Mouse (Mus musculus) MEL (cell line): ENCODE results near the gene Polr3gl. TPM values are rescaled to one million over a fixed set of nuclear protein-coding genes. Genes with fewer than 3 reads are reported as not detected.

Experiments
- DNase-seq: peaks from one replicate; pipeline ENCODE4 v3.0.0; 2011; ENCODE audit warnings: low read depth, low spot score
- H3K27ac ChIP-seq: 2 replicates; pipeline ENCODE4 v1.5.1; 2012; ENCODE audit warnings: low read depth, mild to moderate bottlenecking, control low read depth, low read length, moderate library complexity; ENCODE audit not compliant: control insufficient read depth
- H3K27me3 ChIP-seq, 2 experiments: fragments of 150-350 bp in 1 of 2; sonication (generic) in 1 of 2; 2 replicates each; pipeline ENCODE4 v1.6.1; 2012; ENCODE audit warnings: low read length in 2 of 2, mild to moderate bottlenecking in 2 of 2, improper control_type of control experiment in 1 of 2, moderate library complexity in 1 of 2; ENCODE audit not compliant: insufficient read depth in 2 of 2, control insufficient read depth in 1 of 2
- H3K36me3 ChIP-seq, 2 experiments: 2 replicates each; pipeline ENCODE4 v1.6.1; 2012 to 2014; ENCODE audit warnings: low read length in 2 of 2, improper control_type of control experiment in 1 of 2, inconsistent platforms in 1 of 2, mild to moderate bottlenecking in 1 of 2; ENCODE audit not compliant: insufficient read depth in 2 of 2, control insufficient read depth in 1 of 2
- H3K4me1 ChIP-seq, 2 experiments: fragments of 150-350 bp in 1 of 2; sonication (generic) in 1 of 2; 2 replicates each; pipeline ENCODE4 v1.6.1; 2012; ENCODE audit warnings: low read length in 2 of 2, improper control_type of control experiment in 1 of 2, mild to moderate bottlenecking in 1 of 2; ENCODE audit not compliant: insufficient read depth in 2 of 2, control insufficient read depth in 1 of 2
- H3K4me3 ChIP-seq, 2 experiments: fragments of 150-350 bp in 1 of 2; sonication (generic) in 1 of 2; 2 replicates each; pipeline ENCODE4 v1.5.1; 2012; ENCODE audit warnings: low read depth in 2 of 2, low read length in 2 of 2, mild to moderate bottlenecking in 2 of 2, moderate library complexity in 2 of 2, control low read depth in 1 of 2, improper control_type of control experiment in 1 of 2; ENCODE audit not compliant: control insufficient read depth in 1 of 2, insufficient read depth in 1 of 2
- H3K79me2 ChIP-seq: 2 replicates; pipeline ENCODE4 v1.6.1; 2012; ENCODE audit warnings: mild to moderate bottlenecking, low read length, moderate library complexity; ENCODE audit not compliant: control insufficient read depth, poor library complexity, insufficient read depth
- H3K9ac ChIP-seq: 2 replicates; pipeline ENCODE4 v1.6.1; 2012; ENCODE audit warnings: low read depth, mild to moderate bottlenecking, control low read depth, low read length, moderate library complexity; ENCODE audit not compliant: control insufficient read depth, poor library complexity, severe bottlenecking
- H3K9me3 ChIP-seq: fragments of 150-350 bp; sonication (generic); replicated peaks from 2 replicates; pipeline ENCODE4 v1.6.1; 2012; ENCODE audit warnings: mild to moderate bottlenecking, low read length, improper control_type of control experiment, moderate library complexity; ENCODE audit not compliant: insufficient read depth
- KAT2A ChIP-seq: conservative IDR thresholded peaks from 2 replicates; pipeline ENCODE4 v1.6.1; 2012; ENCODE audit warnings: low read depth, low read length, improper control_type of control experiment, inconsistent platforms
- MYB ChIP-seq: IDR thresholded peaks from 2 replicates; pipeline ENCODE4 v1.6.1; 2011; ENCODE audit warnings: mild to moderate bottlenecking, low read depth, low read length, improper control_type of control experiment
- POLR2AphosphoS5 ChIP-seq: IDR thresholded peaks from 2 replicates; pipeline ENCODE4 v1.6.1; 2012; ENCODE audit warnings: low read depth, borderline replicate concordance, mild to moderate bottlenecking, inconsistent platforms, low read length, moderate library complexity, mixed read lengths
- RCOR1 ChIP-seq: IDR thresholded peaks from 2 replicates; pipeline ENCODE4 v1.6.1; 2012; ENCODE audit warnings: low read depth, mild to moderate bottlenecking, inconsistent platforms, low read length, improper control_type of control experiment
- SIN3A ChIP-seq: IDR thresholded peaks from 2 replicates; pipeline ENCODE4 v1.6.1; 2012; ENCODE audit warnings: low read length, improper control_type of control experiment, inconsistent platforms
- SMC3 ChIP-seq: IDR thresholded peaks from 2 replicates; pipeline ENCODE4 v1.6.1; 2011; ENCODE audit warnings: low read depth, low read length, improper control_type of control experiment
- USF1 ChIP-seq: IDR thresholded peaks from 2 replicates; pipeline ENCODE4 v1.6.1; 2014; ENCODE audit warnings: low read depth, mild to moderate bottlenecking, inconsistent platforms, low read length, improper control_type of control experiment, moderate library complexity
- USF2 ChIP-seq, 2 experiments: IDR thresholded peaks; 2 replicates each; pipeline ENCODE4 v1.6.1; 2011 to 2012; ENCODE audit warnings: improper control_type of control experiment in 2 of 2, low read length in 2 of 2, borderline replicate concordance in 1 of 2, inconsistent platforms in 1 of 2, low read depth in 1 of 2, mild to moderate bottlenecking in 1 of 2; ENCODE audit not compliant: insufficient read depth in 1 of 2
- polyA plus RNA-seq, 2 experiments: library from polyadenylated mRNA; stranded (reverse) in 1 of 2; unstranded in 1 of 2; fragments of >175 nt in 1 of 2; fragments of >200 nt in 1 of 2; gene quantifications; 2 replicates each; pipeline versions ENCODE4 v1.2.1 to v1.2.4; 2012; ENCODE audit warnings: low replicate concordance in 2 of 2, low read depth in 1 of 2; ENCODE audit not compliant: insufficient read length in 2 of 2, insufficient read depth in 1 of 2, missing spikeins in 1 of 2
- total RNA-seq: library from RNA; depleted of rRNA; stranded (reverse); fragments of 300-350 nt; gene quantifications from 2 replicates; pipeline ENCODE4 v1.2.3, GENCODE M21; 2012

Gene Polr3gl
- total and polyA plus RNA-seq, 3 experiments, result 31.1 to 39.8 TPM; not detected in 1

DNA sequence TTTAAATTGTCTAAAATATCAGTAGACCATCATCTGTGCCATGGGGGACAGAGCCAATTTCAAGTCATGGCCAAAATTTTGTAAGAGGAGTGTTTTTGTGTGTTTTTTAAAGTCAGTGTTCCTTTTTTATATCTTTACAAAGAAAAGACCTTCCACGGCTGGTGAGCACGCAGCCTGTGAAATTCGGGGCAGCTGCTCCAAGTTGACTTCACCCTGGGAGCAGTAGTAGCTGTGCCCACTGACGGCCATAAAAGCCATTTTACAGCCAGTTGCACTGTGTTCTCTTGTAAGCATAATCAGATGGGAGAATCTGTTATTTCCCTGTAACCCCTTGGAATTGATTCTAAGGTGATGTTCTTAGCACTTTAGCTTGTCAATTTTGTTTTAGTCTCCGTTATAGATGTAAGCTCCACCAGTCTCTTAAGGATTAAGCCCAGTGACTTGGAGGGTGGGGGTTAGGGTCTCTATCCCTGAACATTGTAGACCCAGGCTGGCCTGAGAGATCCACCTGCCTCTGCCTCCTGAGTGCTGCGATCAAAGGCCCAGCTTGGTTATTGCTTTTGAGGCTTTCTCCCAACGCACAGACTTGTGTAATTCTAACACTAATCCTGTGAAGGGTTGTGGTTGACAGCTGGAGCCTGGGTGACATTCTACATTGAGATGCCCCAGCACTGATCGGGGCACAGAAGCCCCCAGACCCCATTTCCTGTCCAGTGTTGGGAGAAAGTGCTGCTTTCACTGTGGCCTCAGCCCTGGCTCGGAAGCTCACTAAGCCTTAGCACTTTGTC lies 32.9 kb downstream of the Polr3gl start:
- Histone ChIP-seq H3K79me2 (peaks cover 45% of the 10 kb centered on the region), H3K36me3 (peaks cover 11 to 39% of the 10 kb centered on the region in 2 experiments), H3K27me3 (no peaks in the 10 kb centered on the region), H3K27ac (peak overlapping the region; percentile 90), H3K9ac (peak overlapping the region; percentile 85), H3K4me1 (peaks cover 14 to 35% of the 10 kb centered on the region in 2 experiments), H3K9me3 (no peaks in the 10 kb centered on the region), H3K4me3 (peak overlapping the region; percentile 8 to 90; a peak in 3 of 4 replicates)
- TF ChIP-seq POLR2AphosphoS5, result peak; percentile 82; the same call in 1 of the 2 replicates
- TF ChIP-seq MYB, result no peak
- DNase-seq, result no peak

DNA sequence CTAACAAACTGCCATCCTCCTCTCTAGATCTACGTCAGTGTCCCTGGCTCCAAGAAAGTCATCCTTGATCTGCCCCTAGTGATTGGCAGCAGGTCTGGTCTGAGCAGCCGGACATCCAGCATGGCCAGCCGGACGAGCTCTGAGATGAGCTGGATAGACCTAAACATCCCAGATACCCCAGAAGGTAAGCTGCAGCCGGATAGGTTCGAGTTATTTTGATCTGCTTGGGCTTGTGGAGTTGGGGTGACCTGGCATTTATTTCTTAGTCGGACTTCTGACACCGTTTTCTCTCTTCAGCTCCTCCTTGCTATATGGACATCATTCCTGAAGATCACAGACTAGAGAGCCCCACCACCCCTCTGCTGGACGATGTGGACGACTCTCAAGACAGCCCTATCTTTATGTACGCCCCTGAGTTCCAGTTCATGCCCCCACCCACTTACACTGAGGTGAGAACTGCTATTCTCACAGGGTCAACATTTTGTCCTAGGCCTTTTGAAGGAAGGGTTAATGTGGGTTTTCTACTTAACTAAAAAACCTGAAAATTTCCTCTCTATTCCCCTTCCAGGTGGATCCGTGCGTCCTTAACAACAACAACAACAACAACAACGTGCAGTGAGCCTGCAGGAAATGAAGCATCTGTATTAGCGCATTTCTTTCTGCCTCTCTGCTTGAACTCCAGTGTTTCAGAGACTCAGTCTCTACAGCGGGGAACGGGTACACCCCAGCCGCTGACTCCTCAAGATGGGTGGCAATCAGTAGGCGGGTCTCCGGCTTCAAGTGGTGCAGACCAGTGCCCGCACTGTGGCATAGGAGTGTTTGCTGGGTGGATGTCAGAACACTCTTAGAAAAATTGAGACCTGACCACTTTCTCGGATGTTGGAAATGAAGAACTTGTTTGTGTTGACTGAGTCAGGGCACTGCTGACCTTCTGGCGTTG lies 33.8 kb downstream of the Polr3gl start:
- no peaks in the 10 kb centered on the region for H3K9me3 ChIP-seq
- peak overlapping the region; percentile 90 for H3K27ac ChIP-seq
- H3K4me3 ChIP-seq, result peak overlapping the region; percentile 35 to 90
- peaks cover 11 to 36% of the 10 kb centered on the region in 2 experiments for H3K4me1 ChIP-seq
- H3K79me2 ChIP-seq, result peaks cover 45% of the 10 kb centered on the region
- H3K36me3 ChIP-seq, result peaks cover 11 to 42% of the 10 kb centered on the region in 2 experiments
- DNase-seq, result peak; percentile 54
- TF ChIP-seq POLR2AphosphoS5 (0 out of 2 replicates have a peak, but pooled peaks have one; percentile 81), USF1 (no peak), USF2 (IDR thresholded peaks at IDR 0.05; ENCODE audit: borderline replicate concordance in 1 of 2, insufficient read depth in 1 of 2, low read depth in 1 of 2, low read length in 2 of 2) (no peak)
- H3K9ac ChIP-seq, result peak overlapping the region; percentile 85
- no peaks in the 10 kb centered on the region for H3K27me3 ChIP-seq

DNA sequence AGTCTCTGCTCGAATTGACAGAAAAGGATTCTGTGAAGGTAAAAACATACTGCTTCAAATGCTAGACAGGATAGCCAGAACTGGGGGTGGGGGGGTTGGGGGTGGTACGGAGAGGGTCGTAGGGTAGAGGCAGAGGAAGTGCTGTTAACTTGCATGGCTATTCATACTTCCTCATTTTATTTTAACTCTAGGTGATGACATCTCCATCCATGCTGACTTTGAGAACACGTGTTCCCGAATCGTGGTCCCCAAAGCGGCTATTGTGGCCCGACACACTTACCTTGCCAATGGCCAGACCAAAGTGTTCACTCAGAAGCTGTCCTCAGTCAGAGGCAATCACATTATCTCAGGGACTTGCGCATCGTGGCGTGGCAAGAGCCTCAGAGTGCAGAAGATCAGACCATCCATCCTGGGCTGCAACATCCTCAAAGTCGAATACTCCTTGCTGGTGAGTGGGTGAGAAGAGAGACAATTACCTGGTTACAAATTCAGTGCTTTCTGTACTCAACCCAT lies 34.5 kb downstream of the Polr3gl start:
- no peak for TF ChIP-seq SIN3A
- no peak for TF ChIP-seq RCOR1
- no peak for TF ChIP-seq SMC3
- TF ChIP-seq KAT2A, result no peak
- peak; percentile 92 for TF ChIP-seq POLR2AphosphoS5
- no peak for TF ChIP-seq USF2 (IDR thresholded peaks at IDR 0.05; ENCODE audit: borderline replicate concordance in 1 of 2, insufficient read depth in 1 of 2, low read depth in 1 of 2, low read length in 2 of 2)
- Histone ChIP-seq H3K4me1 (peaks cover 10 to 35% of the 10 kb centered on the region in 2 experiments), H3K9ac (peak overlapping the region; percentile 85), H3K4me3 (peak overlapping the region; percentile 35 to 90), H3K27me3 (no peaks in the 10 kb centered on the region), H3K79me2 (peaks cover 45% of the 10 kb centered on the region), H3K27ac (peak overlapping the region; percentile 90), H3K9me3 (no peaks in the 10 kb centered on the region), H3K36me3 (peaks cover 11 to 37% of the 10 kb centered on the region in 2 experiments)
- peak; percentile 85 for DNase-seq
